Mouse (Mus musculus) 3134 (cell line): Measurements from ENCODE around the gene Eef1e1.
"Not testable (repeated sequence)": the region's sequence is repeated elsewhere in the genome, so short reads cannot be mapped to it uniquely, and the experiment has no call there.

Source experiments
- DNase-seq: peaks from one replicate; pipeline ENCODE4 v3.0.0-alpha.2; 2011; ENCODE audit warnings: low spot score; ENCODE audit not compliant: insufficient read length; ENCODE audit errors: extremely low read depth

Gene Eef1e1

GRCm38 (mm10) chr13:38658528-38659280 lies at the start of gene Eef1e1:
Gene Eef1e1, minus strand, starts transcription at chr13:38659058.
- DNase-seq = peak; percentile 96

DNA sequence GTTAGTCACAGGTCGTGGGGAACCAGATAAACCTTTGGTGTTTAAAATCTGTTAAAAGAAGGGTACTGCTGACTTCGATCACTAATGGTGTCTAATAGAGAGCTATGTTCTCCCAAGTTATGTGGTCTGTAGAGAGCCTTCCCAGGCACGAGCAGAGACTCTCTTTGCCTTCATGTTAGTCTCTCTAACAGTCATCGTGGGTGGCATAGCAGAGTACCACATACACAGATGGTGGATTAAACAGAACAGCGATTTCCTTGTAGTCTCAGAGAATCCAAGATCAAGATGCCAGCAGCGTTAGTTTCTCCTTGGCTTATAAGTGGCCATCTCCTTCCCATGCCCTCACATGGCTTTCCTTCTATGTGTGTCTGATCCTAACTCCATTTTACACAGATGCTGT lies 32.0 kb upstream of the Eef1e1 start:
- no peak for DNase-seq

GRCm38 (mm10) chr13:38690028-38690427 lies 31.2 kb upstream of the Eef1e1 start:
- no peak for DNase-seq

GRCm38 (mm10) chr13:38688761-38689160 lies 29.9 kb upstream of the Eef1e1 start:
- no peak for DNase-seq

- DNase-seq = no peak
Measured at GRCm38 (mm10) chr13:38672336-38672735, 13.5 kb upstream of the Eef1e1 start.

DNA sequence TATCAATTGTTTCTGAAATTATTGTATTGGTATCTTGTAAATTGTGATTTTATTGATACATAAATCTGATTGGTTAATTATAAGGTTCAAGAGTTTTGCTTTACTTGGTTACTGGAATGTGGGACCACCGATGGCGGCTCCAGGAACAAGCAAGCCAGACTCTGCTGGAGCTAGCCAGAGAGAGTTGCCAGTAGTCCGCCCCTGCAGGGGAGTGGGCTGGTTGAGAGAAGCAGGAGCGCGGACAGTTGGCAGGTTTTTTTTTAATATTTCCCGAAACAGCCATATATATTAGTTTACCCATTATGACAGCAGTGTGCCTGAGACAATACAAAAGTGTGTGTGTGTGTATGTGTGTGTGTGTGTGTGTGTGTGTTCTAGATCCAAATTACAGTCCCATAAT lies 12.6 kb upstream of the Eef1e1 start:
- DNase-seq = not testable (repeated sequence)

- DNase-seq = no peak
Measured at GRCm38 (mm10) chr13:38670051-38670450, 11.2 kb upstream of the Eef1e1 start.

DNA sequence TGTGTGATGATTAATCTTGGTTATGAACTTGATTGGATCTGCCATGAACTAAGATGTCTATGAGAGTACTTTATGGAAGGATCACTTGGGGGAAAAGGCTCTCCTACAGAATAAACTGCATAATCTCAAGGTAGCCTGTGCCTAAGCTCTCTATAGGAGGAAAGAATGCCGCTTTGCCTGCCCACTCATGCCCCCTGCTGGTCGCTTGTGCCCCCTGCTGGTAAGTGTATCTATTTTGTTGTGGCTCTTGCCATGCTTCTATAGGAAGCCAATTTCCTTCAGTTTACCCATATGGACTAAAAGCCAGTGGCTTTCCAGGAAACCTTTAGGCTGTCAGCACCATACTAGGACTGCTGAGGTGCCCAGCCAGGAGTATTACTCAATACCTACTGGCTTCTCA lies 9.7 kb upstream of the Eef1e1 start:
- DNase-seq = no peak

- DNase-seq = no peak
Measured at GRCm38 (mm10) chr13:38664753-38665152, 5.9 kb upstream of the Eef1e1 start.

- no peak for DNase-seq
Measured at GRCm38 (mm10) chr13:38659524-38660136, 772 bp upstream of the Eef1e1 start.

- no peak for DNase-seq
Measured at GRCm38 (mm10) chr13:38657865-38658264, 993 bp downstream of the Eef1e1 start.

DNA sequence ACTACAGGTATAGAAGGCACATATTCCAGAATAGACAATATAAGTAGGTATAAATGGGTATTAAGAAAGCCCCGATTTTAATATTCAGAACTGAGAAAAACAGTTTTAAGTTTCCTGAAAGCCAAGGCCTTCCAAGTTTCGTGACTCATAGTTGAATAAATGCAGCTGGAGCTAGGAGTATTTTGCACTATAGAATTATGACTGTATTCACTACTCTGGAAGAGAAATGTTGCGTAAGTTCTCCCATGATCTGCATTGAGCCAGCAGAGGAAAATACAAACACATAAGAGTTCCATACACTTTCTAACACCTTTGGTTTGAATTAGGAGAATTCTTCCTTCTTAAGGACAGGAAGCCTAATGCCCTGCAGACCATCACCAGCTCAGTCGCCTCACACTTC lies 8.6 kb downstream of the Eef1e1 start:
- DNase-seq = no peak

GRCm38 (mm10) chr13:38649069-38649468 lies 9.8 kb downstream of the Eef1e1 start:
- no peak for DNase-seq

DNA sequence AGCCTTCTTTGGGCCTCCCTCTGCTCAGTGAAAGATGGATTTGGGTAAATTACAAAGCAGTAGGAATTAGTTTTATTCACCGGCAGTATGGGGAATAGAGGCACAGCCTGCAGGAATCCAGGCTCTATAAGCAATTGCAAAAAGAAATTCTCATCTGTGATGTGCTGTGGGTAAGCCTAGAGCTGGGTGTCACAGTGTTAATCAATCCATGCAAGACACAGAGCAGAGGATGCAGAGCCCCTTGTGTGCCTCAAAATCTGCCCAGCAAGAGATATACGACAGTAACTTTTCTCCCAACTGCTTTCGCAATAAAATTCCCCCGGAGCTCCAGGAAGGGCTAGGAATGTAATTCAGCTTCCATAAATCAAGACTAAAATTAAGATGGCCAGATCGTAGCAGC lies 17.4 kb downstream of the Eef1e1 start:
- no peak for DNase-seq

- no peak for DNase-seq
Measured at GRCm38 (mm10) chr13:38640961-38641360, 17.9 kb downstream of the Eef1e1 start.

GRCm38 (mm10) chr13:38638694-38639093 lies 20.2 kb downstream of the Eef1e1 start:
- no peak for DNase-seq

DNA sequence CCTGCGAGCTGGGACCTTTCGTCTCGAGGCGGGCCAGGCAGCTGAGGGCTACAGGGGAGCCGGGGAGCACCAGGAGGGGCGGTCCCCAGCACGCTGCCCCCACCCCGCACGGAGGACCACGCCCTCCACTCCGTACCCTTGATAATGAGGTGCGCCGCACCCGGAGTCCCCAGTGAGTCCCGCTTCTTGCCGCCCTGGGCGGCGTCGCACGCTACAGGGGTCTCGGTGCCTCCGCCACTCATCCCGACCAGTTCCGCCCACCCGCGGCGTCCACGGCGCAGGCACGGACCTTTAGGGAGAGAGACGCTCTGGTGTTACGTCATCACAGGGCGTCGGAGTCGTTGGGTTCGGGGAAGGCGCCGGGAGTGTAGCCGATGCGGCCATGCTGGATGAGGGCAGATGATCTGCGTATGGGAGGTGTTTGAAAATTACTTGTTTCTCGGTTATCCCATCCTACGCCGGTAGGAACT lies 24.0 kb downstream of the Eef1e1 start, which contains the start of gene Bloc1s5:
Gene Bloc1s5, minus strand, starts transcription at position 310 of the 470 bp plus-strand sequence.
- peak; percentile 88 for DNase-seq

DNA sequence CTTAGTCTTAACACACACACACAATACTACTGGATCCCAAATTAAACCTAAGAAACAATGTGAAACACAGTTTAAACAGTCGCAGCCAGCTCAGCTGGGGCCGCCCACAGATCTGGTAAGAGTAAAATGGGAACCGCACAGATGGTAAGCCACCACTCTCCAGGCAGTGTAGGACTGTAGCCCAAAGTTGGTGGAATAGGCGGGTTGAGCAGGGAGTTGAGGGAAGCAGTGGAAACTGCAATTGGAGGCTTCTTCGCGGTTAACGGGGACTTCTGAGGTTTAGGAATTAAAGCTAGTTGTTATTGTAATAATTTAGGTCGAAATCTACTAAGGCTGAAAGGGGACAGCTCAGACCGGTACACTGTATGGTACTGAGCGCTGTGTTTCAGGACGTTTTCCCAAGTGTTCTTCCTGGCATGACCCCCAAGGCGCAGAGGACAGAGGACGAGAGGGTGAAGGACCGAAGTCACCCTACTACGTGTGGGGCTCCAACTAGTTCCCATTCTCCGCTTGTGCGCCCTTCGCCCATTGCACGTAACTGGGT lies 24.5 kb downstream of the Eef1e1 start:
- DNase-seq = no peak

DNA sequence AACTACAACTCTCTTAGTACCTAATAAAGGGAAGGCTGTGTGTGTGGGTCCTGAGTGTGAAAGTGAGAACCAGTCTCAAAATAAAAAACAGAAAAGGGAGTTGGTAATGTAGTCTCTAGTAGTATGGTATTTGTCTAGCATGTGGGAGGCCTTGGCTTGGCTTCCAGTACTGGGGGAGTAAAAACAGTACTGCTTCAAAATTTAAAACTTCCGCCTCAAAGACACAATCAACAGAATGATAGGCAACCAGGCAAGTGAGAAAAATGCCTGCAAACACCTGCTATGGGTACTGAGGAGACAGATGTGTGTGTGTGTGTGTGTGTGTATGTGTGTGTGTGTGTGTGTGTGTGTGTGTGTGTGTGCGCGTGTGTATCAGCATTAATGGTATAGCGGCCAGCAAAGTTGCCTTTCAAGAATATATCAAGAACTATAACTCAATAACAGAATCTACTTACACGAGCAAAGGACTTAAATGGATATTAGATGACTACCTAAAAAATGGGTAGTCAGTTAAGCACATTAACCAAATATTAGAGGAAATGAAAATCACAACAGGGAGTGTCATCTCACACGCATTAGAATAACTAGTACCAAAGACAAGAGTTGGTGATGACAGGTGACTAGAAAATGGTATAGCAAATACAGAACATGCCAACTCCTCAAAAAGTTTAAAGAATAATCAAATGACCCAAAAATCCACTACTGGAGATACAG lies 25.4 kb downstream of the Eef1e1 start:
- no peak for DNase-seq

DNA sequence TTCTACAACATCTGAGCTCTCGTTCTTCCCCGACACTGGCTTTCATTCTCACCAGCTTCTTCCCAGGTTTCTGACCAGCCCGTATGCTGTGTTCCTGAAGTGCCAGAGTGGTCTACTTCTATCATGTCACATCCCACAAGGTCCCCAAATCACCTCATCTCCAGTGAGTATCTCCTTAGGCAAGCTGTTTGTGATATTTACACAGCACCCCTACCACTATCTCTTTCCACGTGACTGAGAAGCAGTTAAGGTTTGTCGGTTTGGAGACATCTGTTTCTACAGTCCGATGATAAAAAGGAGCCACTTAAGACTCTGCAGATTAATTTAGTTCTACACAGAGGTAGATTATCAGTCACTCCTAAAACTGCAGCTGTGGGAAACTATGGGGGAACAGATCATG lies 26.3 kb downstream of the Eef1e1 start:
- DNase-seq = no peak

DNA sequence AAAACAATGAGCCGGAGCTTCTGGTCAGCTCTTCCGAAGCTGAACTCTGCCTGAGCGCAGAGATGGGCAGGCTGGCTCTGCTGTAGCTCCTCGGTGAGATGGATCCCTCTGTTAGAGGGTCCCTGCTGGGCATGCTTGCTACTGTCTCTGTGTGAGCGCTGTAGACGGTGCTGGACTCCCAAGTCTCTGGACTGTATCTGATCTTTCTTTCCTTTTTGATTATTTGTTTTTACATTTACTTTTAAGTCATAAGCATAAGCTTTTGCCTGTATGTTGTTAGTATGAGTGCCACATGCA lies 32.7 kb downstream of the Eef1e1 start:
- DNase-seq = no peak
